Mouse (Mus musculus) MEL (cell line): ENCODE measurements around the gene Gm21985. TPM values are rescaled to one million over a fixed set of nuclear protein-coding genes. Genes with fewer than 3 reads are reported as not detected.

Experiments
- DNase-seq: peaks from one replicate; pipeline ENCODE4 v3.0.0; 2011; ENCODE audit warnings: low read depth, low spot score
- H3K27ac ChIP-seq: 2 replicates; pipeline ENCODE4 v1.5.1; 2012; ENCODE audit warnings: low read depth, mild to moderate bottlenecking, control low read depth, low read length, moderate library complexity; ENCODE audit not compliant: control insufficient read depth
- H3K27me3 ChIP-seq, 2 experiments: fragments of 150-350 bp in 1 of 2; sonication (generic) in 1 of 2; 2 replicates each; pipeline ENCODE4 v1.6.1; 2012; ENCODE audit warnings: low read length in 2 of 2, mild to moderate bottlenecking in 2 of 2, improper control_type of control experiment in 1 of 2, moderate library complexity in 1 of 2; ENCODE audit not compliant: insufficient read depth in 2 of 2, control insufficient read depth in 1 of 2
- H3K36me3 ChIP-seq, 2 experiments: 2 replicates each; pipeline ENCODE4 v1.6.1; 2012 to 2014; ENCODE audit warnings: low read length in 2 of 2, improper control_type of control experiment in 1 of 2, inconsistent platforms in 1 of 2, mild to moderate bottlenecking in 1 of 2; ENCODE audit not compliant: insufficient read depth in 2 of 2, control insufficient read depth in 1 of 2
- H3K4me1 ChIP-seq, 2 experiments: fragments of 150-350 bp in 1 of 2; sonication (generic) in 1 of 2; 2 replicates each; pipeline ENCODE4 v1.6.1; 2012; ENCODE audit warnings: low read length in 2 of 2, improper control_type of control experiment in 1 of 2, mild to moderate bottlenecking in 1 of 2; ENCODE audit not compliant: insufficient read depth in 2 of 2, control insufficient read depth in 1 of 2
- H3K4me3 ChIP-seq, 2 experiments: fragments of 150-350 bp in 1 of 2; sonication (generic) in 1 of 2; 2 replicates each; pipeline ENCODE4 v1.5.1; 2012; ENCODE audit warnings: low read depth in 2 of 2, low read length in 2 of 2, mild to moderate bottlenecking in 2 of 2, moderate library complexity in 2 of 2, control low read depth in 1 of 2, improper control_type of control experiment in 1 of 2; ENCODE audit not compliant: control insufficient read depth in 1 of 2, insufficient read depth in 1 of 2
- H3K79me2 ChIP-seq: 2 replicates; pipeline ENCODE4 v1.6.1; 2012; ENCODE audit warnings: mild to moderate bottlenecking, low read length, moderate library complexity; ENCODE audit not compliant: control insufficient read depth, poor library complexity, insufficient read depth
- H3K9ac ChIP-seq: 2 replicates; pipeline ENCODE4 v1.6.1; 2012; ENCODE audit warnings: low read depth, mild to moderate bottlenecking, control low read depth, low read length, moderate library complexity; ENCODE audit not compliant: control insufficient read depth, poor library complexity, severe bottlenecking
- H3K9me3 ChIP-seq: fragments of 150-350 bp; sonication (generic); replicated peaks from 2 replicates; pipeline ENCODE4 v1.6.1; 2012; ENCODE audit warnings: mild to moderate bottlenecking, low read length, improper control_type of control experiment, moderate library complexity; ENCODE audit not compliant: insufficient read depth
- BHLHE40 ChIP-seq: IDR thresholded peaks from 2 replicates; pipeline ENCODE4 v1.6.1; 2012; ENCODE audit warnings: low read depth, mild to moderate bottlenecking, inconsistent platforms, low read length, improper control_type of control experiment, borderline replicate concordance
- EP300 ChIP-seq, 2 experiments: IDR thresholded peaks; 2 replicates each; pipeline ENCODE4 v1.6.1; 2011; ENCODE audit warnings: improper control_type of control experiment in 2 of 2, low read length in 2 of 2, low read depth in 1 of 2, mild to moderate bottlenecking in 1 of 2
- ETS1 ChIP-seq: IDR thresholded peaks from 2 replicates; pipeline ENCODE4 v1.6.1; 2012; ENCODE audit warnings: low read depth, mild to moderate bottlenecking, inconsistent platforms, low read length, improper control_type of control experiment, moderate library complexity
- GATA1 ChIP-seq: IDR thresholded peaks from 2 replicates; pipeline ENCODE4 v1.6.1; 2011; ENCODE audit warnings: low read depth, low read length, improper control_type of control experiment
- MAFK ChIP-seq: IDR thresholded peaks from 2 replicates; pipeline ENCODE4 v1.6.1; 2011; ENCODE audit warnings: low read depth, mild to moderate bottlenecking, low read length, improper control_type of control experiment, borderline replicate concordance
- MAX ChIP-seq: IDR thresholded peaks from 2 replicates; pipeline ENCODE4 v1.6.1; 2011; ENCODE audit warnings: low read length, improper control_type of control experiment
- RCOR1 ChIP-seq: IDR thresholded peaks from 2 replicates; pipeline ENCODE4 v1.6.1; 2012; ENCODE audit warnings: low read depth, mild to moderate bottlenecking, inconsistent platforms, low read length, improper control_type of control experiment
- TAL1 ChIP-seq: IDR thresholded peaks from 2 replicates; pipeline ENCODE4 v1.6.1; 2012; ENCODE audit warnings: mild to moderate bottlenecking, inconsistent platforms, low read length, moderate library complexity, mixed read lengths
- TBP ChIP-seq: IDR thresholded peaks from 2 replicates; pipeline ENCODE4 v1.8.0; 2011; ENCODE audit warnings: low read depth, low read length, improper control_type of control experiment
- TCF12 ChIP-seq: IDR thresholded peaks from 2 replicates; pipeline ENCODE4 v1.6.1; 2014; ENCODE audit warnings: low read depth, mild to moderate bottlenecking, inconsistent platforms, low read length, improper control_type of control experiment, moderate library complexity
- UBTF ChIP-seq: IDR thresholded peaks from 2 replicates; pipeline ENCODE4 v1.6.1; 2012; ENCODE audit warnings: low read depth, mild to moderate bottlenecking, inconsistent platforms, low read length, improper control_type of control experiment, moderate library complexity, borderline replicate concordance; ENCODE audit not compliant: insufficient read depth
- ZKSCAN1 ChIP-seq: IDR thresholded peaks from 2 replicates; pipeline ENCODE4 v1.6.1; 2012; ENCODE audit warnings: low read depth, mild to moderate bottlenecking, inconsistent platforms, low read length, improper control_type of control experiment, moderate library complexity
- polyA plus RNA-seq, 2 experiments: library from polyadenylated mRNA; stranded (reverse) in 1 of 2; unstranded in 1 of 2; fragments of >175 nt in 1 of 2; fragments of >200 nt in 1 of 2; gene quantifications; 2 replicates each; pipeline versions ENCODE4 v1.2.1 to v1.2.4; 2012; ENCODE audit warnings: low replicate concordance in 2 of 2, low read depth in 1 of 2; ENCODE audit not compliant: insufficient read length in 2 of 2, insufficient read depth in 1 of 2, missing spikeins in 1 of 2
- total RNA-seq: library from RNA; depleted of rRNA; stranded (reverse); fragments of 300-350 nt; gene quantifications from 2 replicates; pipeline ENCODE4 v1.2.3, GENCODE M21; 2012

The Gm21985 gene
- total and polyA plus RNA-seq, 3 experiments = 0.04 TPM; not detected in 2

- Histone ChIP-seq H3K27ac (no peak overlapping the region), H3K27me3 (no peaks in the 10 kb centered on the region; a peak in 1 of 4 replicates), H3K4me1 (peaks cover 0 to 6% of the 10 kb centered on the region in 2 experiments; a peak in 1 of 4 replicates), H3K79me2 (no peaks in the 10 kb centered on the region), H3K4me3 (no peak overlapping the region), H3K9me3 (no peaks in the 10 kb centered on the region), H3K9ac (no peak overlapping the region), H3K36me3 (peaks cover 0 to 2% of the 10 kb centered on the region in 2 experiments; a peak in 1 of 4 replicates)
- peak; percentile 55; the same call in 1 of the 2 replicates for TF ChIP-seq TCF12
- TF ChIP-seq GATA1 = peak; percentile 58
- TF ChIP-seq EP300 (IDR thresholded peaks at IDR 0.05; ENCODE audit: low read depth in 1 of 2, low read length in 2 of 2) = peak; percentile 60 to 61; a peak in 2 of 4 replicates
- TF ChIP-seq TAL1 = peak; percentile 51
- TF ChIP-seq ETS1 = no peak
- peak; percentile 52 for DNase-seq
Observed at GRCm38 (mm10) chr2:112222607-112223006, 43.5 kb upstream of the Gm21985 start.

DNA sequence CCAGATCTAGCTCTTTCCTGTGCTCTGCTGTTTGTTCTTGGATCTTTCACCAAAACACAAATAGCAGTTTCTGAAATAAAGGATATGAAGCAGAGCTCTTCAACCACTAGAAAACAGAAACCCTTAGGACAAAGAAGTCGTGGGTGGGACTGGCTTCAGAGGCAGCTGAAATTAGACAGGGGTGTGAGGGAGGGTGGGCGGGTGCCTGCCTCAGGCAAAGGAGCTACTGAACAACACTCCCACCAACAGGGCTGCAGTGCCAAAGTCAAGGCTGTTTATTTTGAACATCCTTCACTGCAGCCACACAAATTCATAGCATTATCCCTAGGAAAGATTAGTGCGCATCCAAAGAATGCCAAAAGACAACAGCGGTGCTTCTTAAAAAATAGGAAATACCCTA, 41.8 kb upstream of the Gm21985 start:
- no peaks in the 10 kb centered on the region for H3K9me3 ChIP-seq
- no peak for DNase-seq
- no peak overlapping the region for H3K27ac ChIP-seq
- peaks cover 0 to 6% of the 10 kb centered on the region in 2 experiments; a peak in 1 of 4 replicates for H3K4me1 ChIP-seq
- no peaks in the 10 kb centered on the region for H3K79me2 ChIP-seq
- no peaks in the 10 kb centered on the region; a peak in 2 of 4 replicates for H3K27me3 ChIP-seq
- peaks cover 0 to 2% of the 10 kb centered on the region in 2 experiments; a peak in 1 of 4 replicates for H3K36me3 ChIP-seq
- TF ChIP-seq TBP = no peak
- TF ChIP-seq, all 39 proteins: peak for 0
- no peak overlapping the region for H3K9ac ChIP-seq
- no peak overlapping the region for H3K4me3 ChIP-seq

DNA sequence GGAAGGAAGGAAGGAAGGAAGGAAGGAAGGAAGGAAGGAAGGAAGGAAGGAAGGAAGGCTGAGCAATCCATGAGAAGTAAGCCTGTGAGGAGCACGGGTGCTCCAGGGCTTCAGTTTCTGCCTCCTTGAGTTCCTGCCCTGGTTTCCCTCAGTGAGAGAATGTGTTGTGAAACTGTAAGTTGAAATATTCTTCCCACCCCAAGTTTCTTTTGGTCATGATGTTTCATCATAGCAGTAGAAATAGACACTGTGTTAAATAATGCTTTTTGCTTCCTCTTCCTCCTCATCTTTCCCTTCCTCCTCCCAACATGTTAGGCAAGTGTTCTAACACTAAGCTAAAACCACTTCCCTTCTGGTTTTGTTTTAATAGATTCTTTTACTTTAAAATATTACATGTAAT, 33.5 kb upstream of the Gm21985 start:
- no peaks in the 10 kb centered on the region for H3K9me3 ChIP-seq
- H3K27ac ChIP-seq = no peak overlapping the region
- no peak for DNase-seq
- H3K36me3 ChIP-seq = no peaks in the 10 kb centered on the region
- no peak overlapping the region for H3K9ac ChIP-seq
- H3K4me3 ChIP-seq = no peak overlapping the region
- no peaks in the 10 kb centered on the region for H3K79me2 ChIP-seq
- H3K4me1 ChIP-seq = no peaks in the 10 kb centered on the region; a peak in 1 of 4 replicates
- no peak for TF ChIP-seq RCOR1
- no peak for TF ChIP-seq TAL1
- no peak for TF ChIP-seq ZKSCAN1
- TF ChIP-seq ETS1 = no peak
- TF ChIP-seq UBTF = no peak
- no peak for TF ChIP-seq MAFK
- no peak for TF ChIP-seq MAX
- no peak for TF ChIP-seq BHLHE40
- H3K27me3 ChIP-seq = peaks cover 6 to 14% of the 10 kb centered on the region in 2 experiments
